Mouse (Mus musculus) neural tube, embryonic 11.5 days (tissue): ENCODE measurements around the gene Minos1. TPM values are rescaled to one million over a fixed set of nuclear protein-coding genes. Genes with fewer than 3 reads are reported as not detected.

Experiments used
- ATAC-seq: fragments of 200-750 bp; cut with Nextera tagmentation; 2 replicates; pipeline ENCODE4 v1.8.0; 2017; ENCODE audit warnings: moderate number of reproducible peaks, mild to moderate bottlenecking, moderate TSS enrichment, moderate library complexity; ENCODE audit not compliant: insufficient read depth, low FRiP score, low TSS enrichment
- DNase-seq: peaks from one replicate; pipeline ENCODE4 v3.0.0-alpha.2; 2015; ENCODE audit warnings: low spot score
- H3K27ac ChIP-seq: fragments of 300-500 bp; sonication (generic); 2 replicates; pipeline ENCODE4 v1.5.1; 2014; ENCODE audit warnings: low read depth, mild to moderate bottlenecking, low read length
- H3K27me3 ChIP-seq: fragments of 300-500 bp; sonication (generic); 2 replicates; pipeline ENCODE4 v1.6.1; 2014; ENCODE audit warnings: mild to moderate bottlenecking, low read length, mixed read lengths; ENCODE audit not compliant: control insufficient read depth, insufficient read depth
- H3K36me3 ChIP-seq: fragments of 300-500 bp; sonication (generic); 2 replicates; pipeline ENCODE4 v1.6.1; 2014; ENCODE audit warnings: mild to moderate bottlenecking, low read length, moderate library complexity, mixed read lengths; ENCODE audit not compliant: control insufficient read depth, insufficient read depth
- H3K4me1 ChIP-seq: fragments of 300-500 bp; sonication (generic); 2 replicates; pipeline ENCODE4 v1.6.1; 2014; ENCODE audit warnings: low read length, mixed read lengths; ENCODE audit not compliant: control insufficient read depth, insufficient read depth
- H3K4me2 ChIP-seq: fragments of 300-500 bp; sonication (generic); 2 replicates; pipeline ENCODE4 v1.6.1; 2014; ENCODE audit warnings: low read depth, mild to moderate bottlenecking, moderate library complexity
- H3K4me3 ChIP-seq: fragments of 300-500 bp; sonication (generic); 2 replicates; pipeline ENCODE4 v1.5.1; 2014; ENCODE audit warnings: low read depth, low read length
- H3K9ac ChIP-seq: fragments of 300-500 bp; sonication (generic); 2 replicates; pipeline ENCODE4 v1.6.1; 2014; ENCODE audit warnings: mild to moderate bottlenecking, low read length
- H3K9me3 ChIP-seq: fragments of 300-500 bp; sonication (generic); 2 replicates; pipeline ENCODE4 v1.6.1; 2016; ENCODE audit warnings: low read length; ENCODE audit not compliant: control insufficient read depth
- WGBS: fragments of 180-500 bp; shearing (Covaris S2); extraction: QIAGEN DNeasy Blood & Tissue Kit; methylation state at CpG from one replicate; pipeline ENCODE4 v1.1.7; 2014; 5-methylcytosine and 5-hydroxymethylcytosine counted together
- polyA plus RNA-seq: library from polyadenylated mRNA; unstranded; fragments of >200 nt; fragmentation: Nextera tagmentation; extraction: Ambion mirVana; gene quantifications from 2 replicates; pipeline ENCODE4 v1.2.1, GENCODE M21; 2014

Gene Minos1
- polyA plus RNA-seq, 1 experiment from 2014 or later, result 397 TPM

GRCm38 (mm10) chr4:139085337-139085736 lies 45.6 kb downstream of the Minos1 start:
- Histone ChIP-seq H3K27me3 (peaks cover 2% of the 10 kb centered on the region; the same call in 1 of the 2 replicates), H3K4me1 (peaks cover 13% of the 10 kb centered on the region), H3K4me2 (no peak overlapping the region), H3K4me3 (no peak overlapping the region), H3K9me3 (no peaks in the 10 kb centered on the region), H3K36me3 (no peaks in the 10 kb centered on the region), H3K27ac (no peak overlapping the region), H3K9ac (no peak overlapping the region)
- no peak for ATAC-seq
- WGBS, result 76% methylated on average over 11 of the region's 11 CpGs
- DNase-seq, result no peak

DNA sequence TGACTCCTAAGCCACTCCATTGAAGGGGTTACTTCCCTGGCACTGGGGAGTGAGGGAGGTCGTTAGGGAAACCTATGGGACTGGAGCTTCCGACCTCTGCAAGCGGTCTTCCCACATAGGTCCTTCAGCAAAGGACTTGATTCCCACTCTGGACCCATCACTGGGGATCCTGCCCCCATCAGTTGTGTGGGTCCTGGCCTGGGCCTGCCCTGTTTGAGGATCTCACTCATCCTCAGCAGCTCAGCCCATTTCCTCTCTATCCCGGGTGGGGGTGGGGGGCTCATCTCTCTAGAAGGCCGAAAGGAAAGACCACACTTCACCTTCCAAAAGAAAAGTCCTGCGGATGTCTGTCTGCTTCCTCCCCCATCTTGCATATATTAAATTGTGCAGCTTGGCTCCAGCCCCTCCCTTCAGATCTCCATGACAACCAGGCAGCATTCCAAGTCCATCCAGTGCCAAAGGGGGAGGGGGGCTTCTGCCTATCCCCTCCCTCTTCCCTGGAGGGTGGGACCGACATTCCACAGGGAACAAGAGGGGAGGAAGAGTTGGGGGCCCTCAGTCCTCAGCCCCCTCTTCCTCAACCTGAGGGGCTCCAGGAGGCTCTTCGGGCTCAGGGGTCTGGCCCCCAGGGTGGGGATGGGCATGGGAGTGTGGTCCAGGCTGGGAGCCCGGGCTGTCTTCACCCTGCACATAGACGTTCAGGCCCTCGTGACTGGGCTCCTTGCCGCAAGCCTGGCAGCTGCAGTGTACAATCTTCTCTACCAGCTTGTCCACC lies 47.9 kb downstream of the Minos1 start:
- no peaks in the 10 kb centered on the region for H3K36me3 ChIP-seq
- 45% methylated on average over 12 of the region's 12 CpGs for WGBS
- DNase-seq (peak; percentile 60), ATAC-seq (peak; percentile 61)
- H3K27me3 ChIP-seq, result no peaks in the 10 kb centered on the region
- H3K9ac ChIP-seq, result peak overlapping the region; percentile 31; the same call in 1 of the 2 replicates
- H3K4me2 ChIP-seq, result no peak overlapping the region
- H3K9me3 ChIP-seq, result no peaks in the 10 kb centered on the region
- peaks cover 10% of the 10 kb centered on the region for H3K4me1 ChIP-seq
- no peak overlapping the region for H3K27ac ChIP-seq
- no peak overlapping the region for H3K4me3 ChIP-seq

DNA sequence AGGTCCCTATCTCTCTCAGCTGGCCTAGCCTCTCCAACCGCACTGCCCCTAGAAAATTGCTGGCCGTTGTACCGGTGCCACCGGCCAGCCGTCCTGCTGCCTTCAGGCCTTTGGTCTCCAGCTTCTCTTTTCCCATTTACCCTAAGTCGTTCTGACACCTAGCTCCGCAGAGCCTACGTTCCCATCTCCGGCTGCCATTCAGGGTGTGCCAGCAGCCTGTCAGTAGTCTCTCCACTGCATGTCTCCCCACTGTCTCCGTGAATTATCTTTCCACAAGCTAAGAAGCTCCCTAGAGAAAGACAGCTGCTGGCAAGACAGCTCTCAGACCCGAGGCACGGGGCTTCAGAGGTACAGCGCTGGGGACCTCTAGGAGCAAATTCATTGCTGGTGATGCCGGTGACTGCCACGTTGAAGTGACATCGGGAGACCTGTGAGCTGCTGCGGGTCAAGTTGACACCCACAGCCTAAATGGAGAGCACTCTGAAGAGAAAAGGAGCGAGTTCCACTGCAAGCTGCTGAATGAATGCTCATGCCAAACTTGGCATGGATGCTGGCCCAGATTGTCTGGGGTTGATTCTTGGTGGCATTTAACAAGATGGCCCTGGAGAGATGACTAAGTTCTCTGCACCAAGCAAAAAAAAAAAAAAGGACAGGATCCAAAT lies 49.5 kb downstream of the Minos1 start:
- Histone ChIP-seq H3K36me3 (no peaks in the 10 kb centered on the region), H3K9me3 (no peaks in the 10 kb centered on the region), H3K27ac (no peak overlapping the region), H3K9ac (no peak overlapping the region), H3K27me3 (peaks cover 9% of the 10 kb centered on the region), H3K4me1 (peaks cover 10% of the 10 kb centered on the region), H3K4me2 (no peak overlapping the region), H3K4me3 (no peak overlapping the region)
- no peak for ATAC-seq
- DNase-seq, result no peak
- WGBS, result 80% methylated on average over 18 of the region's 18 CpGs

GRCm38 (mm10) chr4:139080259-139080658 lies 50.7 kb downstream of the Minos1 start:
- no peak overlapping the region for H3K27ac ChIP-seq
- 94% methylated on average over 7 of the region's 7 CpGs for WGBS
- H3K4me2 ChIP-seq, result no peak overlapping the region
- peaks cover 10% of the 10 kb centered on the region for H3K4me1 ChIP-seq
- no peak overlapping the region for H3K4me3 ChIP-seq
- no peaks in the 10 kb centered on the region for H3K9me3 ChIP-seq
- DNase-seq (no peak), ATAC-seq (no peak)
- H3K27me3 ChIP-seq, result peaks cover 20% of the 10 kb centered on the region
- no peaks in the 10 kb centered on the region for H3K36me3 ChIP-seq
- no peak overlapping the region for H3K9ac ChIP-seq

DNA sequence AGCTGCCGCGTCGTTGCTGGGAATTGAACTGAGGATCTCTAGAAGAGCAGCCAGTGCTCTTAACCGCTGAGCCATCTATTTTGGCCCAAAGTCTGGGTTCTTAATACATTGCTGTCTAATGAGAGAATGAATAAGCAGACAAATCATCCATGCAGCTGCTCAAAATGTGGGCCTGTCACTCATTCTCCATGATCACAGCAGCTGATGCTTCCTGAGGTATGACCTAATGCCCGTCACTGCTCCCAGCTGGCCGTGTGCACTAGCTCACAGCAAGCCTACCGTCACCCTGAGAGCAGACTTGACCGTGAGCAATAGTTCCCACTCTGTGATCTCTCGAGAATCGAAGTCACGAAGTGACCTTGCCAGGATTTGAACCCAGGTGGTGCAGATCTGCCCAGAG lies 51.5 kb downstream of the Minos1 start:
- Histone ChIP-seq H3K4me2 (no peak overlapping the region), H3K4me3 (no peak overlapping the region), H3K9me3 (no peaks in the 10 kb centered on the region), H3K27ac (no peak overlapping the region), H3K36me3 (no peaks in the 10 kb centered on the region), H3K9ac (no peak overlapping the region), H3K27me3 (peaks cover 28% of the 10 kb centered on the region), H3K4me1 (peaks cover 15% of the 10 kb centered on the region)
- ATAC-seq (no peak), DNase-seq (no peak)
- 83% methylated on average over 11 of the region's 11 CpGs for WGBS

- Histone ChIP-seq H3K9ac (no peak overlapping the region), H3K27me3 (peaks cover 36% of the 10 kb centered on the region), H3K27ac (no peak overlapping the region), H3K4me1 (peaks cover 18% of the 10 kb centered on the region), H3K4me2 (no peak overlapping the region), H3K4me3 (no peak overlapping the region), H3K36me3 (no peaks in the 10 kb centered on the region), H3K9me3 (no peaks in the 10 kb centered on the region)
- WGBS, result 23% methylated on average over 4 of the region's 4 CpGs
- DNase-seq, result no peak
- ATAC-seq, result no peak
These were observed 52.2 kb downstream of the Minos1 start for GRCm38 (mm10) chr4:139078726-139079125.

GRCm38 (mm10) chr4:139078313-139078712 lies 52.6 kb downstream of the Minos1 start:
- H3K9ac ChIP-seq, result no peak overlapping the region
- no peak overlapping the region for H3K27ac ChIP-seq
- no peak overlapping the region for H3K4me2 ChIP-seq
- H3K4me1 ChIP-seq, result peaks cover 17% of the 10 kb centered on the region
- no peaks in the 10 kb centered on the region for H3K9me3 ChIP-seq
- ATAC-seq, result no peak
- DNase-seq, result no peak
- no peaks in the 10 kb centered on the region for H3K36me3 ChIP-seq
- 32% methylated on average over 2 of the region's 2 CpGs for WGBS
- H3K27me3 ChIP-seq, result peaks cover 40% of the 10 kb centered on the region
- no peak overlapping the region for H3K4me3 ChIP-seq

GRCm38 (mm10) chr4:139075915-139076314 lies 55.0 kb downstream of the Minos1 start:
- Histone ChIP-seq H3K27ac (no peak overlapping the region), H3K27me3 (peaks cover 44% of the 10 kb centered on the region), H3K4me1 (peaks cover 7% of the 10 kb centered on the region), H3K9ac (no peak overlapping the region), H3K9me3 (no peaks in the 10 kb centered on the region), H3K36me3 (no peaks in the 10 kb centered on the region), H3K4me2 (peak overlapping the region; percentile 67; the same call in 1 of the 2 replicates), H3K4me3 (no peak overlapping the region)
- no peak for DNase-seq
- 21% methylated on average over 5 of the region's 5 CpGs for WGBS
- no peak for ATAC-seq
